Mouse (Mus musculus) liver, adult 2 months (tissue): Measurements from ENCODE around the gene 2510039O18Rik.

Experiments
- CTCF ChIP-seq: fragments of 200-500 bp; IDR thresholded peaks from 2 replicates; pipeline ENCODE4 v1.5.1; 2011; ENCODE audit warnings: low read depth, low read length, control low read depth
- POLR2A ChIP-seq: fragments of 200-500 bp; IDR thresholded peaks from 2 replicates; pipeline ENCODE4 v1.6.1; 2011; ENCODE audit warnings: low read length, control low read depth; ENCODE audit not compliant: insufficient read depth; ENCODE audit errors: extremely low read depth

DNA sequence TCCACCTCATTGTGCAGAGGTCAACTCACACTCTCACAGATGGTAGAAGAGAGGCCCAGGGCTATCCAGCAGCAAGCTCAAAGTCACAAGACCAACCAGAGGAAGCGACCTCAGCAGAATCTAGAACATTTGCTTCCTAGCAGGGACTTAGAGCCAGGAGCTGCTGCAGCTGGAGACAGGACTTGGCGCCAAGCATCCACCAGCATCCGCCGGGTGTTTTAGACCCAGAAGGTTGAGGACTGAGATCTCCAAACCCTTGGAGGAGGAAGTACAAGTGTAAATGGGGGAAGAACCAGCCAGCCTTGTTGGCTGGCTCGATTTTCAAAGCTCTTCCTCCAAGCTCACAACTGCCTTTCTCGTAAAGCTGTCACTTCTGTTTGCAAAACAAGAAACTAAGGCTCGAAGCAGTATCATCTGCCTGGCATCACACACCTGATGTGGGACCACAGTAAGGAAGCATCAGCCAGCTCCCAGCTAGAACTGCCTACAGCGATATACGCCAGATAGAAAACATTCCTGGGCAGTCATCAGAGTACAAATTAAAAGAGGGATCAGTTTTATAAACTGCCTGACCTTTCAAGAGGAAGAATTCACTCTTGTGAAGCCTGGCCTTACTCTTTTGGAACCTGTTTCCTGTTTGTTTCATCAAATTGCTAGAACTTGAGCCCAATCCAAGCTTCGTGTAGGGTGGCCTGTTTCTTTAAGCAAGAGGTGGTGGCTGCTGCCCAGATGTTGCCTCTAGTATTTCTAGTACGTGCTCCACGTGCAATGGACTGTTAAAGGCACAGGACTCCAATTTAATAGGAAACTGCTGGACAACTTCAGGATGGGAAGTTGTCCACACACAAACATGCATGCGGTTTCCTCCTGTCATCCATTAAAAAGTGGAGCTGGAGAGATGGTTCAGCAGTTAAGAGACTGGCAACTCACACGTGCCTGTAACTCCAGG, 2.3 kb upstream of the 2510039O18Rik start:
- TF ChIP-seq POLR2A (no peak), CTCF (no peak)
